Mouse (Mus musculus) lung, adult 2 months (tissue): Measurements from ENCODE around the gene Plin4.

Experiments used
- CTCF ChIP-seq: fragments of 200-500 bp; IDR thresholded peaks from 2 replicates; pipeline ENCODE4 v1.5.1; 2011; ENCODE audit warnings: mild to moderate bottlenecking, low read length, control low read depth; ENCODE audit not compliant: insufficient read depth
- POLR2A ChIP-seq: fragments of 200-500 bp; IDR thresholded peaks from 2 replicates; pipeline ENCODE4 v1.6.1; 2011; ENCODE audit warnings: low read depth, mild to moderate bottlenecking, control low read depth, low read length, borderline replicate concordance; ENCODE audit errors: extremely low read depth

DNA sequence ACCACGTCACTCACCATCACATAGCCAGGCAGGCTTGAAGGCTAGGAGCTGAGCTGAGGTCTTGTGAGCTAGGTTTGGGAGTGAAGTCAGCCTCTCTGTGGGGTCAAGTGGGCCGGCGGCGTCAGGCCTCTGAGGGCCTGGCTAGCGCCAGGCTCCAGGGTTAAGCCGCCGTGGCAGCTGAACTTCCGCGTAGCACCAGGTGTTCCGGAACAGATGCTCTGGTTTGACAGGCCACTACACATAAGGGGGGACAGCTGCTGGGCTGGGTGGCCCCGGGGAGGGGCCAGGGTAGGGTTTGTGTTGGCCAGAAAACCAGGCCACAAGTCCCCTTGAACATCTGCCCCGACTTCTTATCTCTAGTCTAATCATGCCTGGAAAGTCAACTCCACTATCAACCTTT lies 37.8 kb upstream of the Plin4 start:
- no peak for TF ChIP-seq CTCF
- TF ChIP-seq POLR2A: no peak
